Mouse (Mus musculus) lung, embryonic 14.5 days (tissue): ENCODE measurements at regions not wholly inside any gene's neighbourhood (a gene's known extent, or its start where the extent isn't known, plus 50 kb on each side); places are given as distances from the start of the nearest gene placed in this dataset.

ENCODE experiments used
- ATAC-seq: fragments of 200-750 bp; cut with Nextera tagmentation; 2 replicates; pipeline ENCODE4 v1.8.0; 2017; ENCODE audit warnings: mild to moderate bottlenecking, moderate TSS enrichment, moderate library complexity; ENCODE audit not compliant: insufficient read depth
- DNase-seq: peaks from one replicate; pipeline ENCODE4 v3.0.0-alpha.2; 2015
- H3K27ac ChIP-seq: fragments of 300-500 bp; sonication (generic); 2 replicates; pipeline ENCODE4 v1.5.1; 2014; ENCODE audit warnings: low read depth, mild to moderate bottlenecking, moderate library complexity
- H3K27me3 ChIP-seq: fragments of 300-500 bp; sonication (generic); 2 replicates; pipeline ENCODE4 v1.6.1; 2014; ENCODE audit warnings: low read length, control low read depth; ENCODE audit not compliant: insufficient read depth
- H3K36me3 ChIP-seq: fragments of 300-500 bp; sonication (generic); 2 replicates; pipeline ENCODE4 v1.6.1; 2014; ENCODE audit warnings: control low read depth; ENCODE audit not compliant: insufficient read depth
- H3K4me1 ChIP-seq: fragments of 300-500 bp; sonication (generic); 2 replicates; pipeline ENCODE4 v1.6.1; 2014; ENCODE audit warnings: antibody characterized with exemption, control low read depth; ENCODE audit not compliant: insufficient read depth
- H3K4me2 ChIP-seq: fragments of 300-500 bp; sonication (generic); 2 replicates; pipeline ENCODE4 v1.6.1; 2014; ENCODE audit warnings: mild to moderate bottlenecking
- H3K4me3 ChIP-seq: fragments of 300-500 bp; sonication (generic); 2 replicates; pipeline ENCODE4 v1.5.1; 2014; ENCODE audit warnings: low read depth, low read length
- H3K9ac ChIP-seq: fragments of 300-500 bp; sonication (generic); 2 replicates; pipeline ENCODE4 v1.6.1; 2014
- H3K9me3 ChIP-seq: fragments of 300-500 bp; sonication (generic); 2 replicates; pipeline ENCODE4 v1.6.1; 2016; ENCODE audit warnings: low read depth, low read length, control low read depth
- CTCF ChIP-seq: IDR thresholded peaks from 2 replicates; pipeline ENCODE4 v1.5.1; 2016; ENCODE audit warnings: antibody characterized with exemption, low read depth
- WGBS: fragments of 180-500 bp; shearing (Covaris S2); extraction: QIAGEN DNeasy Blood & Tissue Kit; methylation state at CpG from one replicate; pipeline ENCODE4 v1.1.7; 2014; 5-methylcytosine and 5-hydroxymethylcytosine counted together

DNA sequence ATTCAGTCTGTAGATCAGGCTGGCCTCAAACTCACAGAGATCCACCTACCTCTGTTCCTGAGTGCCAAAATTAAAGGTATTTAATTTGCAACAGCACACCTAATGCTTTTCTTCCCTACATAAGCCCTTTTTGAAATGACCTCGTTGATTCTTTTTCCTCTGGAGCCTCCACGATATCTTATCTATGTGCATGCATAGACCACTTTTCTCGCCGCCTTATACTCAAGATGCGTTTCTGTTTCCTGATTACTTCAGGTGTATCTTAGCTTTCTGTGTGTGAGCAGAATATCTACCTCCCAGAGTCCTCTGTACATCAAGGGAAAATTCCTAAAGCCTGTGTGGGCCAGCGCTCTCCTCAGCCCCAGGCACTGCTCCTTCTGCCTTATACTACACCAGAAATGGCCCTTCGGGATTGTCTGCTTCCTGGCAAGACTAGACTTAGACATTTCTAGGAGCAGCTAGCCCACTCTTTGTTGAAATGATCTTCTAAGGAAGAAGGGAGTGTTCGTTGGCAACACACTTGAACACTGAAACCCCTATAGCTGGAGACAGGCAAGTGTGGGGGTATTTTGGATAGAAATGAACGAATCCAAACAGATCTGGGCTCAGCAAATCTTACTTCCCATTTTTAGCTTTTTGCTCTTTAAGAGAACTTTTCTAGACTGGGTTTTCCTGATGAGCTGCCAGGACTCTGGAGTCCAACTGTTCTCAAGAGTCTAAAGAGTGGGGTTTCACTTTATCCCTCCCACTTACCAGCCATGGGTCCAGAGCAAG, 54.0 kb upstream of the Rbm15 start:
- H3K9me3 ChIP-seq = no peaks in the 10 kb centered on the region
- TF ChIP-seq CTCF = no peak
- no peaks in the 10 kb centered on the region for H3K36me3 ChIP-seq
- WGBS = 82% methylated on average over 9 of the region's 9 CpGs
- H3K9ac ChIP-seq = no peak overlapping the region
- H3K4me2 ChIP-seq = no peak overlapping the region
- H3K4me3 ChIP-seq = no peak overlapping the region
- no peak overlapping the region for H3K27ac ChIP-seq
- peaks cover 5% of the 10 kb centered on the region; the same call in 1 of the 2 replicates for H3K27me3 ChIP-seq
- DNase-seq (no peak), ATAC-seq (no peak)
- H3K4me1 ChIP-seq = no peaks in the 10 kb centered on the region

DNA sequence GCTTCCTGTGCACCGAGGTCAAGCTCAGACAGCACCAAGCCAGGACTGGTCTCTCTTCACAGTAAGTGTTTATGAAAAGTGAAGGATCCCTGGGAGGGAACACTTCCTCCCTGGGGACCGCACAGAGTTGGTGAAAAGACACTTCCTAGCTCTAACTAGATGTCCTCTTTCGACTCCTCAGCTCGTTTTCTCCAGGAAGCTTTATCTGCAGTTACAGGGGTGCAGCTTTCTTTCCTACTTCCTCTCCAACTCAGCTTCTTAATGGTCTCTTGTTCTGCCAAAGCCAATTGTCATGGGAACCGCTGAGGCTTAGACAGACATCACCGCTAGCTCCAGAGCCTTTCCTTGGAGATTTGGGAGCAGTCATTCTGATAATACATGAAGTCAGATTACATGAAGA, 53.0 kb upstream of the Rbm15 start:
- Histone ChIP-seq H3K27me3 (peaks cover 5% of the 10 kb centered on the region; the same call in 1 of the 2 replicates), H3K36me3 (no peaks in the 10 kb centered on the region), H3K4me3 (no peak overlapping the region), H3K9me3 (no peaks in the 10 kb centered on the region), H3K27ac (no peak overlapping the region), H3K9ac (no peak overlapping the region), H3K4me2 (no peak overlapping the region), H3K4me1 (no peaks in the 10 kb centered on the region)
- ATAC-seq = no peak
- TF ChIP-seq CTCF = no peak
- WGBS = 38% methylated on average over 6 of the region's 6 CpGs
- peak; percentile 20 for DNase-seq
